In genomic region chr2:162931674-162932650, GRCm38 (mm10) we compare ENCODE assay signal across 1 mouse cellular context.
TF ChIP-seq lines count a peak whose summit lies in the region.

No protein-coding gene starts in this region.

TF ChIP-seq in MEL, 35 proteins besides CTCF, POLR2A, EP300 and RAD21 (continued from another document):
- no peak for TF ChIP-seq ZC3H11A (IDR thresholded peaks at IDR 0.05; ENCODE audit: low read depth, low read length)
- TF ChIP-seq KAT2A (conservative IDR thresholded peaks at IDR 0.05; ENCODE audit: low read depth, low read length), result no peak; the same call in 1 of the 2 replicates
- TF ChIP-seq MYB (IDR thresholded peaks at IDR 0.05; ENCODE audit: low read depth, low read length), result no peak
- TF ChIP-seq RCOR1 (IDR thresholded peaks at IDR 0.05; ENCODE audit: low read depth, low read length), result no peak
- peak; percentile 38; the same call in 1 of the 2 replicates for TF ChIP-seq ETS1 (IDR thresholded peaks at IDR 0.05; ENCODE audit: low read depth, low read length)
- TF ChIP-seq NELFE (IDR thresholded peaks at IDR 0.05; ENCODE audit: low read depth, low read length), result 0 out of 2 replicates have a peak, but pooled peaks have one; percentile 41
- TF ChIP-seq HCFC1 (IDR thresholded peaks at IDR 0.05; ENCODE audit: low read depth, low read length), result no peak; the same call in none of the 2 replicates
- no peak; the same call in 1 of the 2 replicates for TF ChIP-seq GATA1 (IDR thresholded peaks at IDR 0.05; ENCODE audit: low read depth, low read length)
- peak; percentile 67 for TF ChIP-seq ZMIZ1 (IDR thresholded peaks at IDR 0.05; ENCODE audit: low read depth, low read length)
- TF ChIP-seq MAFK (IDR thresholded peaks at IDR 0.05; ENCODE audit: borderline replicate concordance, low read depth, low read length), result no peak
- TF ChIP-seq UBTF (IDR thresholded peaks at IDR 0.05; ENCODE audit: borderline replicate concordance, insufficient read depth, low read depth, low read length), result no peak
- peak; percentile 71 for TF ChIP-seq TBP (IDR thresholded peaks at IDR 0.05; ENCODE audit: low read depth, low read length)
- TF ChIP-seq MAX (IDR thresholded peaks at IDR 0.05; ENCODE audit: low read length), result peak; percentile 77
- TF ChIP-seq CHD2 (IDR thresholded peaks at IDR 0.05; ENCODE audit: low read length), result no peak
- peak; percentile 29; the same call in 1 of the 2 replicates for TF ChIP-seq TCF12 (IDR thresholded peaks at IDR 0.05; ENCODE audit: low read depth, low read length)
- no peak for TF ChIP-seq USF1 (IDR thresholded peaks at IDR 0.05; ENCODE audit: low read depth, low read length)
- TF ChIP-seq USF2 (IDR thresholded peaks at IDR 0.05; ENCODE audit: borderline replicate concordance in 1 of 2, insufficient read depth in 1 of 2, low read depth in 1 of 2, low read length in 2 of 2), result no peak
